Mouse (Mus musculus): ENCODE measurements at regions not wholly inside any gene's neighbourhood (a gene's known extent, or its start where the extent isn't known, plus 50 kb on each side); places are given as distances from the start of the nearest gene placed in this dataset.
A peak's percentile ranks its signal among the peaks of the same experiment; 100 is the strongest.
"Not testable (repeated sequence)": the region's sequence is repeated elsewhere in the genome, so short reads cannot be mapped to it uniquely, and the experiment has no call there.

- Histone ChIP-seq H3K27me3 (ENCODE audit: insufficient read depth, low read length) (no peaks in the 10 kb centered on the region), H3K4me1 (ENCODE audit: insufficient read depth, low read length) (peaks cover 9% of the 10 kb centered on the region), H3K9me3 (ENCODE audit: low read length) (no peaks in the 10 kb centered on the region), H3K4me3 (ENCODE audit: low read depth, low read length) (no peak overlapping the region), H3K36me3 (ENCODE audit: insufficient read depth, low read length) (no peaks in the 10 kb centered on the region), H3K9ac (replicated peaks; ENCODE audit: low read length, poor library complexity, severe bottlenecking) (no peak overlapping the region), H3K27ac (ENCODE audit: low read depth, low read length) (no peak overlapping the region), H3K4me2 (ENCODE audit: low read depth, low read length, poor library complexity, severe bottlenecking) (no peak overlapping the region)
- DNase-seq (ENCODE audit: low spot score) = peak; percentile 41
- no peak for TF ChIP-seq CTCF (IDR thresholded peaks at IDR 0.05)
- ATAC-seq (ENCODE audit: low FRiP score) = peak; percentile 59
- 33% methylated on average over 7 of the region's 7 CpGs for WGBS
Measured at GRCm38 (mm10) chr3:101209546-101209945, 78.2 kb downstream of the Cd2 start.

GRCm38 (mm10) chr3:101208751-101209150 is 79.0 kb downstream of the Cd2 start:
- TF ChIP-seq CTCF (IDR thresholded peaks at IDR 0.05) = no peak
- no peak for DNase-seq (ENCODE audit: low spot score)
- Histone ChIP-seq H3K4me1 (ENCODE audit: insufficient read depth, low read length) (peaks cover 9% of the 10 kb centered on the region), H3K9me3 (ENCODE audit: low read length) (no peaks in the 10 kb centered on the region), H3K9ac (replicated peaks; ENCODE audit: low read length, poor library complexity, severe bottlenecking) (no peak overlapping the region), H3K4me3 (ENCODE audit: low read depth, low read length) (no peak overlapping the region), H3K4me2 (ENCODE audit: low read depth, low read length, poor library complexity, severe bottlenecking) (no peak overlapping the region), H3K36me3 (ENCODE audit: insufficient read depth, low read length) (no peaks in the 10 kb centered on the region), H3K27me3 (ENCODE audit: insufficient read depth, low read length) (no peaks in the 10 kb centered on the region), H3K27ac (ENCODE audit: low read depth, low read length) (no peak overlapping the region)
- no peak for ATAC-seq (ENCODE audit: low FRiP score)
- 73% methylated on average over 12 of the region's 12 CpGs for WGBS

- not testable (repeated sequence) for H3K27me3 ChIP-seq (ENCODE audit: insufficient read depth, low read length); H3K4me2 ChIP-seq (ENCODE audit: low read depth, low read length, poor library complexity, severe bottlenecking); H3K4me1 ChIP-seq (ENCODE audit: insufficient read depth, low read length); H3K36me3 ChIP-seq (ENCODE audit: insufficient read depth, low read length); H3K9me3 ChIP-seq (ENCODE audit: low read length); H3K27ac ChIP-seq (ENCODE audit: low read depth, low read length); ATAC-seq (ENCODE audit: low FRiP score); DNase-seq (ENCODE audit: low spot score); H3K9ac ChIP-seq (replicated peaks; ENCODE audit: low read length, poor library complexity, severe bottlenecking); H3K4me3 ChIP-seq (ENCODE audit: low read depth, low read length)
- 95% methylated on average over 13 of the region's 13 CpGs for WGBS
Measured at GRCm38 (mm10) chr3:101206172-101206571, 81.6 kb downstream of the Cd2 start.

- no peak for TF ChIP-seq CTCF (IDR thresholded peaks at IDR 0.05)
- Histone ChIP-seq H3K27ac (ENCODE audit: low read depth, low read length) (no peak overlapping the region), H3K27me3 (ENCODE audit: insufficient read depth, low read length) (no peaks in the 10 kb centered on the region), H3K4me1 (ENCODE audit: insufficient read depth, low read length) (0 out of 2 replicates have a peak, but pooled peaks cover 3% of the 10 kb centered on the region), H3K4me2 (ENCODE audit: low read depth, low read length, poor library complexity, severe bottlenecking) (no peak overlapping the region), H3K4me3 (ENCODE audit: low read depth, low read length) (no peak overlapping the region), H3K36me3 (ENCODE audit: insufficient read depth, low read length) (no peaks in the 10 kb centered on the region), H3K9ac (replicated peaks; ENCODE audit: low read length, poor library complexity, severe bottlenecking) (no peak overlapping the region), H3K9me3 (ENCODE audit: low read length) (no peaks in the 10 kb centered on the region)
- no peak for DNase-seq (ENCODE audit: low spot score)
- WGBS = 71% methylated on average over 5 of the region's 5 CpGs
- no peak for ATAC-seq (ENCODE audit: low FRiP score)
Measured at GRCm38 (mm10) chr3:101194725-101195124, 84.6 kb upstream of the Ptgfrn start.

- ATAC-seq (ENCODE audit: low FRiP score) = no peak
- no peak for DNase-seq (ENCODE audit: low spot score)
- WGBS = 32% methylated on average over 5 of the region's 5 CpGs
- H3K4me3 ChIP-seq (ENCODE audit: low read depth, low read length) = no peak overlapping the region
- 0 out of 2 replicates have a peak, but pooled peaks cover 3% of the 10 kb centered on the region for H3K4me1 ChIP-seq (ENCODE audit: insufficient read depth, low read length)
- no peak overlapping the region for H3K27ac ChIP-seq (ENCODE audit: low read depth, low read length)
- H3K27me3 ChIP-seq (ENCODE audit: insufficient read depth, low read length) = no peaks in the 10 kb centered on the region
- no peak overlapping the region for H3K4me2 ChIP-seq (ENCODE audit: low read depth, low read length, poor library complexity, severe bottlenecking)
- no peaks in the 10 kb centered on the region for H3K9me3 ChIP-seq (ENCODE audit: low read length)
- TF ChIP-seq CTCF (IDR thresholded peaks at IDR 0.05) = no peak
- H3K9ac ChIP-seq (replicated peaks; ENCODE audit: low read length, poor library complexity, severe bottlenecking) = no peak overlapping the region
- no peaks in the 10 kb centered on the region for H3K36me3 ChIP-seq (ENCODE audit: insufficient read depth, low read length)
Measured at GRCm38 (mm10) chr3:101194319-101194718, 84.2 kb upstream of the Ptgfrn start.

- Histone ChIP-seq H3K36me3 (ENCODE audit: insufficient read depth, low read length) (no peaks in the 10 kb centered on the region), H3K27me3 (ENCODE audit: insufficient read depth, low read length) (no peaks in the 10 kb centered on the region), H3K4me1 (ENCODE audit: insufficient read depth, low read length) (0 out of 2 replicates have a peak, but pooled peaks cover 3% of the 10 kb centered on the region), H3K4me2 (ENCODE audit: low read depth, low read length, poor library complexity, severe bottlenecking) (no peak overlapping the region), H3K9ac (replicated peaks; ENCODE audit: low read length, poor library complexity, severe bottlenecking) (no peak overlapping the region), H3K9me3 (ENCODE audit: low read length) (no peaks in the 10 kb centered on the region), H3K27ac (ENCODE audit: low read depth, low read length) (peak overlapping the region; percentile 12; the same call in 1 of the 2 replicates), H3K4me3 (ENCODE audit: low read depth, low read length) (no peak overlapping the region)
- ATAC-seq (ENCODE audit: low FRiP score) (peak; percentile 78; the same call in 1 of the 2 replicates), DNase-seq (ENCODE audit: low spot score) (peak; percentile 69)
- WGBS = 36% methylated on average over 7 of the region's 7 CpGs
- TF ChIP-seq CTCF (IDR thresholded peaks at IDR 0.05) = no peak
Measured at GRCm38 (mm10) chr3:101191298-101191986, 81.4 kb upstream of the Ptgfrn start.
